Mouse (Mus musculus): ENCODE measurements around the gene Olfr370.

Olfr370 gene

GRCm38 (mm10) chr8:83575561-83576515 is 40.3 kb downstream of the Olfr370 start:
- DNase-seq (ENCODE audit: low spot score) = peak; percentile 2

- DNase-seq (ENCODE audit: low spot score) = no peak
These were observed 40.9 kb downstream of the Olfr370 start for GRCm38 (mm10) chr8:83576516-83576895.

DNA sequence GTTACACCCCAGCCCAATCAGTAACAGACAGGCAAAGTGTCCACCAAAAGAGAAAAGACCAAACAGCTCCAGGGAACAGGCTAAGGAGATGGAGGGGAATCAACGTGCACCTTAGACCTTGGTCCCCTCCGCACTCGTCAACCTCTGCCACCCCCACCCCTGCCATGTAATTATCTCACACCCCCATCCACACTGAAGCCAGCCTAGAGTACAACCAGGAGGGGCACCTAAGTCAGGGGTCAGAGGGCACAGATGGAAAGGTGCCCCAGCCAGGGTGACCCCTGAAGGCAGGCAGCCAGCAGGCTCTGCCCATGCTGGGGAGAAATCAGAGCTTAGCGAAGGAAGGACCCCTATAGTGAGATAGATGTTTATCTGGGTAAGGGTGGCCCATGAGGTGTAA is 41.3 kb downstream of the Olfr370 start:
- no peak for DNase-seq (ENCODE audit: low spot score)

- peak; percentile 3 for DNase-seq (ENCODE audit: low spot score)
These were observed 41.8 kb downstream of the Olfr370 start for GRCm38 (mm10) chr8:83577384-83577791.

DNA sequence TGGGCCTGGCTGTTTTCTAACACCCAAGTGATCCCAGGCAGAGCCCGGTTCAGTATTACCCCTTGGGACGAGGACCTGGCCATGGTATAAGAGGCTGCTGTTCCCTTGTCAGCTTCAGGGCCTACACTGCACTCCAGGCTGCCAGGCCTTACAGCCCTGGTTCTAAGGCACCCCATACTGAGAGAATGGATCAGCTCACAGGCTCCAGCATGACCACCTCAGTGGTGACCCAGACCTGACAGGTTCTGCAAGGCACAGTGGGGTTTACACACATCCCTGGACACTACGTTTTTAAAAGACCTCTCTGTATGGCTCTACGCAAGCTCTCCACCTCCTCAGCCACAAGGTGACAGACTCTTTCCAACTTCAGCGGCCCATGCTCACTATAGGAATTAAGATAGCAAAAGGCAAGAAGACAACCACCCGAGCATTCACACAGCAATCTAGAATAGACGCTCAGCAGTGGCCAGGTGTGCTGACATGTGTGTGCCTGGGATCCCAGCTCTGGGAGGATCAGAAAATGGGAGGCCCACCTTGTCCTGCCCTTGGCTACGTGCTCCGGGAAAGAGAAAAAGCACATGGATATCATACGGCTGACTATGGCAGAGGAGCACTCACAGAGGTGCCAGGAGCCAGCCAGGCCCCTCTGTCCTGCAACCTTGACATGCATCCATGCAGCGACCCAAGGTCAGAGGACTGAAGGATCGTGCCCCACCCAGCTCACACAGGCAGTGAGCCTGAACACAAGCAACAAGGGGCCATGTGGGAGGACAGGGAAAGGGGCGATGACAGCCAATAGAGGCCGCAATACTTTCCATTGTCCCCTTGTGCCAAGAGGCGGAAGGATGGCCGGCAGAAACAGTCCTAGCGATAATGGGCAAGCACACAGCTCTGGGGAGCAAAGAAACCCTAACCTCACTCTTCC is 42.8 kb downstream of the Olfr370 start:
- DNase-seq (ENCODE audit: low spot score) = peak; percentile 2

DNA sequence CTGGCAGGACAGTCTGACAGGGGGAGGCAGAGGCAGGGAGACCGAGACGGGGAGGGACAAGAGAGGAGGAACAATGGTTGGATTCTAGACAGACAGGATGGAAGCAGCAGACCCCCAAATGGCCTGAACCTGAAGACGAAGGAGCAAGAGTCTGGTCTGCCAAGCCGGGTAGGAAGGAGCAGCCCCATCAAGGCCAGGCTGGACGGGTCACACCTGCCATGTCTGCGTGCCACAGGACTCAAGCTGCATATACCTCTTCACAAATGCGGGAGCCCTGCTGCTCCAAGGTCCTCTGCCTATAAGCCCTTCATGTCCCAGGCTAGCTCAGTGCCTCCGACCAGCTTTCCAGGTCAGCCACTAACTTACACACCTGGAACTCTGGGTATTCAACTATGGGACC is 44.1 kb downstream of the Olfr370 start:
- DNase-seq (ENCODE audit: low spot score) = no peak

GRCm38 (mm10) chr8:83580826-83581225 is 45.2 kb downstream of the Olfr370 start:
- no peak for DNase-seq (ENCODE audit: low spot score)

- DNase-seq (ENCODE audit: low spot score) = no peak
These were observed 46.6 kb downstream of the Olfr370 start for GRCm38 (mm10) chr8:83582226-83582625.

DNA sequence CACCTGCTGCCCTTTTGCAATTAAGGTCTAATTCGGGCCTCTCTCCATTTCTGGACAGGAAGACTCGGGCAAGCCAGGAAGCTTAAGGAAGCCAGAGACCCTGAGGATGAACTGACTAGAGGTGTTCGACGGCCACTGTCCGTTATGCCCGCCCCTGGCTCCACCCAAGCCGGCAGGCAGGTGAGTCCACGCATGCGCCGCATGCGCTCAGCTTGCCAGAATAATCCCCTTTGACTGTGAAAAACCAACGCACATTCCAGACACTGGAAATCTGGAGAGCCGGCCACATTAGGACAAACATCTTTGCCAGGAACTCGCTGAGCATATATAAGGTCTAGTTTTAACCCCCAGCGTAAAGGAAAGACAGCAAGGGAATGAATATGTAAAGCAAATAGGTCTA is 47.7 kb downstream of the Olfr370 start:
- DNase-seq (ENCODE audit: low spot score) = no peak

GRCm38 (mm10) chr8:83584771-83585170 is 49.2 kb downstream of the Olfr370 start:
- DNase-seq (ENCODE audit: low spot score) = no peak

- no peak for DNase-seq (ENCODE audit: low spot score)
These were observed 49.8 kb downstream of the Olfr370 start for GRCm38 (mm10) chr8:83585333-83585732.

DNA sequence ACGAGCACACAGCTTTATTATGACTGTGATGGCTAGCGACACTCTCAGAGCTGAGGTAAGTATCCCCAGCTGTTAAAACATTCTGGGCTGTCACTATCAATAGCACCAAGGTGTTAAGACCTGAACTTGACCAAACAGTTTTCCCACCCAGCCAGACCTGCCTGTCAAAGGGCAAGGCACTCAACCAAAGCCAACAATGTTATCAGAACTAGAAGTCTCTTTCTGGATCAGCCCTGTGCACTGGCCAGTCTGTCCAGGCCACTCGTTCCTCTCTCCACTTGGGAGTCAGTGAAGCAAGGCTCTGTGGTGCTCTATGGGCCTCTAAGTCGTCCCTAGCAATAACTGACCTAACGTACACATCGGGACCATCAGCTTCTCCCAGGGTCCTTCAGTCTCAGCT is 52.1 kb downstream of the Olfr370 start:
- DNase-seq (ENCODE audit: low spot score) = no peak

- DNase-seq (ENCODE audit: low spot score) = no peak
These were observed 53.3 kb downstream of the Olfr370 start for GRCm38 (mm10) chr8:83588886-83589285.

GRCm38 (mm10) chr8:83590488-83591023 is 55.0 kb downstream of the Olfr370 start:
- no peak for DNase-seq (ENCODE audit: low spot score)

DNA sequence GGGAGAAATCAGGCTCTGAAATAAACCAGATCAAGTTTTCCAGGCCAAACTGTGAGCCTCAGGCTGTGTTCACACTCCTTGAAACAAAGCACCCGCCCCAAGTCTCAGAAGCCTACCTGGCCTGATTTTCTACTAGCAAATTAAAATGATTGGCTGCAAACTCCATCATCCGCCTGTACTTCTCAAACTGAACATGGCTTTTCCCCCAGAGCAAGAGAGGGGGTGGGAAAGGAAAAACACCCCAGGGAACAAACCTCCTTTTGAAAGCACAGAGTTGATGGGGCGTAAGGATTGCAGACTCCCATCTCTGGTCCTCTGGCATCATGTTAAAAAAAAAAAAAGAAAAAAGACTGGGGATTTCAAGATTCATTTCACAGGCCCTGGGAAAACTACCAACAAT is 57.1 kb downstream of the Olfr370 start:
- no peak for DNase-seq (ENCODE audit: low spot score)

DNA sequence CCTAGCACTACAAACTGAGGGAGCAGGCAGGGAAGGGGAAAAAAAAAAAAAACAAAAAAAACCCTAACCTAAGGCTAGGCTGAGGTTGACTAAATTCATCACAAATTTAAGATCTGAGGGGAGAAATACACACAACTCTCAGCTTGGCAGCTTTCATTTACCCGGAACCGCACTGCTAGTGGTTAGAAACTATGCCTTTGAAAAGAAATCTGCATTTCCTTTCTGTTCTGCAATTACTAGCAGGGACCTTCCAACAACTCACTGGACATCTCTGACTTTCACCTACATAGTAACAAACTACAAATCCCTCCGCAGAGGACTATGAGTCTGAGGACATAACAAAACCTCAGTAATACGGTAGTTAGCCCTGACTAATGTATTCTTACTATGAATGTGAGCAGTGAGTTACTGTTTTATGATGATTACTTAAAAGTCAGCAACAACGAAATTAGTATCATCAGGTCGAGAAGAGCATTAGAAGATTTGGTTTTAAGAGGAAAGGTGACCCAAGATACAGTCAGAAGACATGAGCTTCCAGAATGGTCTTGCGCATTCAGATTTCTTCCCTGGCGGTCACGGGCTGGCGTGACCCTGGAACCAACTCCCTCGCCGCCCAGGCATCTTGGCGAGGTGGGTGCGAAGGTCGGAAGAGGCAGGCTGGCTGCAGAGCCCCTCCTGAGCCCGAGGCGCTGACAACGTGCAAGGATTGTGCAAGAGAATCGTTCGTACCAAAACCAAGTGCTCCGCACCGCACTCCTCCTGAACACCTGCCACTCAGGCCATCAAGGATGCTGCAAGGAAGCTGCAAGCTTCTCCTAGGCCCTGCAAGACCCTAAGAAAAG is 58.0 kb downstream of the Olfr370 start:
- DNase-seq (ENCODE audit: low spot score) = no peak

- peak; percentile 97 for DNase-seq (ENCODE audit: low spot score)
These were observed 58.8 kb downstream of the Olfr370 start for GRCm38 (mm10) chr8:83594167-83595049.
